Mouse (Mus musculus) cortical plate, adult 2 months (tissue): ENCODE measurements around the gene Ifit3. TPM values are rescaled to one million over a fixed set of nuclear protein-coding genes. Genes with fewer than 3 reads are reported as not detected.

Source experiments
- H3K27ac ChIP-seq: fragments of 200-500 bp; 2 replicates; pipeline ENCODE4 v1.5.1; 2012; ENCODE audit warnings: low read length, control low read depth, inconsistent platforms; ENCODE audit not compliant: insufficient read depth
- H3K4me1 ChIP-seq: fragments of 200-500 bp; 2 replicates; pipeline ENCODE4 v1.6.1; 2011; ENCODE audit warnings: low read length; ENCODE audit not compliant: control insufficient read depth, insufficient read depth
- H3K4me3 ChIP-seq: fragments of 200-500 bp; 2 replicates; pipeline ENCODE4 v1.5.1; 2011; ENCODE audit warnings: mild to moderate bottlenecking, low read length, control low read depth; ENCODE audit not compliant: insufficient read depth
- CTCF ChIP-seq: fragments of 200-500 bp; IDR thresholded peaks from 2 replicates; pipeline ENCODE4 v1.5.1; 2011; ENCODE audit warnings: mild to moderate bottlenecking, control low read depth, low read length; ENCODE audit not compliant: insufficient read depth; ENCODE audit errors: extremely low read depth
- POLR2A ChIP-seq: fragments of 200-500 bp; IDR thresholded peaks from 2 replicates; pipeline ENCODE4 v1.6.1; 2011; ENCODE audit warnings: mild to moderate bottlenecking, low read length, control low read depth; ENCODE audit not compliant: insufficient read depth; ENCODE audit errors: extremely low read depth
- polyA plus RNA-seq: library from polyadenylated mRNA; depleted of rRNA; stranded (reverse); fragments of >200 nt; gene quantifications from 2 replicates; pipeline ENCODE4 v1.2.3, GENCODE M21; 2012; rRNA removed

Gene Ifit3
- polyA plus RNA-seq, 1 experiment, result 16.9 TPM

DNA sequence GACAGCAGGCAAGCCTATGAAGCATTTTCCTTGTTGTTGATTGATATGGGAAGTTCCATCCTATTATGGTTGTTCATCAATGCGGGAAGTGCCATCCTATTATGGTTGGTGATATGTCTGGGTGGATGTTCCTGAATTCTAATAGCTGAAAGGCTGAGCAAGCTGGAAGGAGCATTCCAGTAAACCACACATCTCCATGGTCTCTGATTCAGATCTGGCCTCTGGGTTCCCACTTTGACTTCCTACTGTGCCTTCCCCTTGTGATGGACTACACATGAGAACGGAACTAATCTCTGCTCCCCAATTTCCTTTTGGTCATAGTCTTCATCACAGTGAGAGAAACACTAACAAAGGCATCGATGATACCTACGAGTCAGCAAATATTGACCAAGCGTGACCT lies 37.5 kb downstream of the Ifit3 start:
- no peak for TF ChIP-seq POLR2A
- TF ChIP-seq CTCF, result no peak
- no peak overlapping the region for H3K4me3 ChIP-seq
- H3K4me1 ChIP-seq, result no peaks in the 10 kb centered on the region
- H3K27ac ChIP-seq, result no peak overlapping the region

DNA sequence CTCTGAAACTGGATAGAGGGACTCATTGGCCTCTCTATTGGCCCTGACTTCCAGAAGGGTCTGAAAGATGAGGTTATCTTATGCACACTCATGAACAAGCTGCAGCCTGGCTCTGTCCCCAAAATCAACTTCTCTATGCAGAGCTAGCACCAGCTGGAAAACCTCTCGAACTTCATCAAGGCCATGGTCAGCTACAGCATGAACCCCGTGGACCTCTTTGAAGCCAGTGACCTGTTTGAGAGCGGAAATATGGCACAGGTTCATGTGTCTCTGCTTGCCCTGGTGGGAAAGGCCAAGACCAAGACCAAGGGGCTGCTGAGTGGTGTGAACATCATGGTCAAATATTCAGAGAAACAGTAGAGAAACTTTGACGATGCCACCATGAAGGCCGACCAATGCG lies 40.5 kb downstream of the Ifit3 start:
- Histone ChIP-seq H3K4me1 (no peaks in the 10 kb centered on the region), H3K27ac (no peak overlapping the region), H3K4me3 (no peak overlapping the region)
- no peak for TF ChIP-seq POLR2A
- TF ChIP-seq CTCF, result no peak

GRCm38 (mm10) chr19:34624663-34625062 lies 41.3 kb downstream of the Ifit3 start:
- H3K4me3 ChIP-seq, result no peak overlapping the region
- no peak for TF ChIP-seq CTCF
- TF ChIP-seq POLR2A, result no peak
- H3K27ac ChIP-seq, result no peak overlapping the region
- H3K4me1 ChIP-seq, result no peaks in the 10 kb centered on the region

GRCm38 (mm10) chr19:34627496-34627895 lies 44.2 kb downstream of the Ifit3 start:
- no peak overlapping the region for H3K4me3 ChIP-seq

GRCm38 (mm10) chr19:34631487-34631886 lies 48.2 kb downstream of the Ifit3 start:
- H3K27ac ChIP-seq, result no peak overlapping the region
- TF ChIP-seq CTCF, result no peak
- no peak for TF ChIP-seq POLR2A

More at GRCm38 (mm10) chr19:34627496-34627895, 44.2 kb downstream of the Ifit3 start:
- Histone ChIP-seq H3K27ac (no peak overlapping the region), H3K4me1 (no peaks in the 10 kb centered on the region)
- no peak for TF ChIP-seq POLR2A
- no peak for TF ChIP-seq CTCF

GRCm38 (mm10) chr19:34633484-34633883 lies 50.2 kb downstream of the Ifit3 start:
- no peak overlapping the region for H3K27ac ChIP-seq
- no peaks in the 10 kb centered on the region for H3K4me1 ChIP-seq
- TF ChIP-seq CTCF (no peak), POLR2A (no peak)
- H3K4me3 ChIP-seq, result no peak overlapping the region

More at GRCm38 (mm10) chr19:34631487-34631886, 48.2 kb downstream of the Ifit3 start:
- no peaks in the 10 kb centered on the region for H3K4me1 ChIP-seq
- H3K4me3 ChIP-seq, result no peak overlapping the region

GRCm38 (mm10) chr19:34636933-34637557 lies 53.7 kb downstream of the Ifit3 start:
- Histone ChIP-seq H3K4me3 (no peak overlapping the region), H3K27ac (no peak overlapping the region), H3K4me1 (no peaks in the 10 kb centered on the region)
- TF ChIP-seq CTCF, result peak; percentile 81
- TF ChIP-seq POLR2A, result no peak

Other genes with a start within 250 kb of the Ifit3 start
- gene Ch25h, start 108.4 kb upstream of the Ifit3 start, polyA plus RNA-seq, result 1.2 and 2.4 TPM in 2 replicates
- 15.6 and 17.8 TPM in 2 replicates for gene Lipa, start 56.1 kb upstream of the Ifit3 start, polyA plus RNA-seq
- 5.1 and 6.7 TPM in 2 replicates for gene Ifit2, start 32.8 kb upstream of the Ifit3 start, polyA plus RNA-seq
- 2.9 TPM in 2 replicates for gene Ifit1bl1, start 18.4 kb downstream of the Ifit3 start, polyA plus RNA-seq
- gene Ifit3b, start 24.4 kb downstream of the Ifit3 start, polyA plus RNA-seq, result 4.7 and 6.0 TPM in 2 replicates
- 0.54 and 0.62 TPM in 2 replicates for gene Ifit1bl2, start 57.2 kb downstream of the Ifit3 start, polyA plus RNA-seq
- 3.3 and 5.3 TPM in 2 replicates for gene Ifit1, start 57.3 kb downstream of the Ifit3 start, polyA plus RNA-seq
- 1.7 and 2.0 TPM in 2 replicates for gene Slc16a12, start 163.8 kb downstream of the Ifit3 start, polyA plus RNA-seq